Mouse (Mus musculus) liver, postnatal 0 days (tissue): ENCODE measurements around the gene Inpp5d. TPM values are rescaled to one million over a fixed set of nuclear protein-coding genes. Genes with fewer than 3 reads are reported as not detected.
A peak's percentile ranks its signal among the peaks of the same experiment; 100 is the strongest.

Source experiments
- ATAC-seq: fragments of 200-750 bp; cut with Nextera tagmentation; 2 replicates; pipeline ENCODE4 v1.8.0; 2017; ENCODE audit warnings: mild to moderate bottlenecking, moderate library complexity
- DNase-seq: peaks from one replicate; pipeline ENCODE4 v3.0.0-alpha.2; 2016
- H3K27ac ChIP-seq: fragments of 300-500 bp; sonication (generic); 2 replicates; pipeline ENCODE4 v1.5.1; 2014; ENCODE audit warnings: antibody characterized with exemption, moderate library complexity, mild to moderate bottlenecking, low read depth
- H3K27me3 ChIP-seq: fragments of 300-500 bp; sonication (generic); 2 replicates; pipeline ENCODE4 v1.6.1; 2014; ENCODE audit warnings: low read length, control low read depth, mixed read lengths; ENCODE audit not compliant: insufficient read depth
- H3K36me3 ChIP-seq: fragments of 300-500 bp; sonication (generic); replicated peaks from 2 replicates; pipeline ENCODE4 v1.6.1; 2014; ENCODE audit warnings: mild to moderate bottlenecking, control low read depth, low read length, moderate library complexity, mixed read lengths; ENCODE audit not compliant: insufficient read depth
- H3K4me1 ChIP-seq: fragments of 300-500 bp; sonication (generic); 2 replicates; pipeline ENCODE4 v1.6.1; 2014; ENCODE audit warnings: antibody characterized with exemption, mild to moderate bottlenecking, control low read depth; ENCODE audit not compliant: insufficient read depth
- H3K4me2 ChIP-seq: fragments of 300-500 bp; sonication (generic); 2 replicates; pipeline ENCODE4 v1.6.1; 2014; ENCODE audit warnings: low read depth, mild to moderate bottlenecking, low read length, moderate library complexity, mixed read lengths
- H3K4me3 ChIP-seq: fragments of 300-500 bp; sonication (generic); 2 replicates; pipeline ENCODE4 v1.5.1; 2014; ENCODE audit warnings: low read depth, low read length
- H3K9ac ChIP-seq: fragments of 300-500 bp; sonication (generic); replicated peaks from 2 replicates; pipeline ENCODE4 v1.6.1; 2014; ENCODE audit warnings: mild to moderate bottlenecking, moderate library complexity
- H3K9me3 ChIP-seq: fragments of 300-500 bp; sonication (generic); 2 replicates; pipeline ENCODE4 v1.6.1; 2016; ENCODE audit warnings: mild to moderate bottlenecking, control low read depth, low read length, mixed read lengths
- CTCF ChIP-seq: sonication (generic); IDR thresholded peaks from 2 replicates; pipeline ENCODE4 v1.5.1; 2016; ENCODE audit warnings: antibody characterized with exemption, low read depth
- EP300 ChIP-seq: IDR thresholded peaks from 2 replicates; pipeline ENCODE4 v1.6.1; 2016; ENCODE audit warnings: antibody characterized with exemption, low read depth, mild to moderate bottlenecking
- WGBS: fragments of 180-500 bp; shearing (Covaris S2); extraction: QIAGEN DNeasy Blood & Tissue Kit; methylation state at CpG from one replicate; pipeline ENCODE4 v1.1.7; 2014; ENCODE audit not compliant: insufficient replicate concordance; 5-methylcytosine and 5-hydroxymethylcytosine counted together
- polyA plus RNA-seq: library from polyadenylated mRNA; unstranded; fragments of >200 nt; fragmentation: Nextera tagmentation; extraction: Ambion mirVana; gene quantifications from 2 replicates; pipeline ENCODE4 v1.2.1, GENCODE M21; 2015

The Inpp5d gene
- polyA plus RNA-seq, 1 experiment from 2014 or later, result 13.3 TPM

DNA sequence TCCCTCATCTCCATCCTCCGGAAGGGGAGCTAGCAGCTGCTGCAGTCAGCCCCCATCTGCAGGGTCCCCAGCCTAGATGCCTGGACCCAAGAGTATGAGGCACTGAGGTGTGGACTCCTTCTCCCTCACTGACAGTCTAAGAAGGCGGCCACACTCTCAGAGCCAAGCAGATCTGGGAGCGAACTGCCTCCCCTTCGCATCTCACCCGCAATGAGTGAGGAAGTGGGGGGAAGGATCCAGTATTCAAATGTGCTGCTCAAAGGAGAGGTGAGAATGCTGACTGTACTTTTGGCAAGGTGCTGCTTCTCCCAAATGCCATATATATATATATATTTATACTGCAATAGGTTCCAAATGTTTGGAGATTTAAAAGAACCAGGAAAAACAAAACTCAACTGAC is 16.7 kb upstream of the Inpp5d start:
- DNase-seq (no peak), ATAC-seq (no peak)
- no peak overlapping the region for H3K9ac ChIP-seq
- H3K27ac ChIP-seq, result no peak overlapping the region
- H3K4me3 ChIP-seq, result no peak overlapping the region
- H3K27me3 ChIP-seq, result no peaks in the 10 kb centered on the region
- no peaks in the 10 kb centered on the region for H3K36me3 ChIP-seq
- H3K9me3 ChIP-seq, result no peaks in the 10 kb centered on the region
- TF ChIP-seq EP300, result no peak
- no peak for TF ChIP-seq CTCF
- H3K4me2 ChIP-seq, result no peak overlapping the region
- 80% methylated on average over 5 of the region's 5 CpGs for WGBS
- 0 out of 2 replicates have a peak, but pooled peaks cover 3% of the 10 kb centered on the region for H3K4me1 ChIP-seq

DNA sequence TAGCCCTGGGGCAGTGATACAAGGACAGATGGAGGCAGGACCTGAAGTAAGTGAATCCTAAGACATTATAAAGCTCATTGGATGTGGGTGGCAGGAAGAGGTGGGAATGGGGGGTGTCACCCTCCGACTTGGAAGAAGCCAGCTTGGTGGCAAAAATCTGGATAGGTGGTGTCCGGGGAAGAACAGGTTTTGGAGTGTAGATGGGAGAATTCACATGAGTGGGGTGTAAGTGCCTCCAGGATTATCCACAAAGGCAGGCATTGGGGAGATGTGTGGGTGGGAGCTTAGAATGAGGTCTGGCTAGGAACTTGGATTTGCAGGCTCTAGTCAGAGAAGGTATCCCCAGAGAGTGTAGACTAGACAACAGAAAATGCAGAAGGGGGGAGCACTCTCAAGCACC is 14.8 kb upstream of the Inpp5d start:
- Histone ChIP-seq H3K4me2 (no peak overlapping the region), H3K4me1 (0 out of 2 replicates have a peak, but pooled peaks cover 3% of the 10 kb centered on the region), H3K4me3 (no peak overlapping the region), H3K9me3 (no peaks in the 10 kb centered on the region), H3K9ac (no peak overlapping the region), H3K27ac (no peak overlapping the region), H3K36me3 (no peaks in the 10 kb centered on the region), H3K27me3 (no peaks in the 10 kb centered on the region)
- 69% methylated on average over 2 of the region's 2 CpGs for WGBS
- ATAC-seq (no peak), DNase-seq (no peak)
- TF ChIP-seq EP300 (no peak), CTCF (no peak)

GRCm38 (mm10) chr1:87607385-87608091 is 12.6 kb upstream of the Inpp5d start:
- Histone ChIP-seq H3K27ac (no peak overlapping the region), H3K4me2 (peak overlapping the region; percentile 34; the same call in 1 of the 2 replicates), H3K36me3 (no peaks in the 10 kb centered on the region), H3K9ac (no peak overlapping the region), H3K9me3 (no peaks in the 10 kb centered on the region), H3K4me1 (no peaks in the 10 kb centered on the region), H3K27me3 (no peaks in the 10 kb centered on the region), H3K4me3 (no peak overlapping the region)
- TF ChIP-seq EP300 (no peak), CTCF (no peak)
- DNase-seq (no peak), ATAC-seq (0 out of 2 replicates have a peak, but pooled peaks have one; percentile 27)
- WGBS, result 44% methylated on average over 21 of the region's 21 CpGs

DNA sequence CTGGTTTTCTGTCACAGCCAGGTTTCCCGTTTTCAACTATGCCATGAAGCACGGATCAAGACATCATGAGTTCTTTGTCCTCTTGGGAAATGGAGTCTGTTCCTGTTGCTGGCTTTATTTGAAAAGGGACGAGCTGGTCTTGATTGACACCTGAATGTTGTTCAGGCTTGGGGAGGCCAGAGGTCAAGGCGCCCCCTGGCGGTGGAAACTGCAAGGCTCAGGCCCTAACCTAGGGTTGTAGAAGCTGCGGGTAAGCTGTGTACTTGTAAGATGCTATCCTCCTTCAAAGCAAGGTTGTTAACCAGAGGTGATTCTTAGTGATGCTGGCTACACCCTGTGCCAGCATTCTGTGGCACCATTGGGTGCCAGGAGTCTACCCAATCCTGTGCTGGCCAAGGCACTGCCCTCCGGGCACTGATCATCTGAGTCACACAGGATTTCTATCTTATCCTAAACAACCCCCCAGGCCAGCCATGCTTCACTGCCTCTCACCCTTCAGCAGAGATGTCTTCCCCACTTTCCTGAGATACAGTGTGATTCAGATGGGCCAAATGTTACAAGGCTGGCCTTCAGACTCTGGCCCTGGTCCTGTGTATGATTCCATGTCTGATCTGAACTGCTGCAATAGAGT is 11.6 kb upstream of the Inpp5d start:
- Histone ChIP-seq H3K36me3 (no peaks in the 10 kb centered on the region), H3K4me3 (no peak overlapping the region), H3K9me3 (no peaks in the 10 kb centered on the region), H3K9ac (no peak overlapping the region), H3K27ac (no peak overlapping the region), H3K4me1 (no peaks in the 10 kb centered on the region), H3K4me2 (0 out of 2 replicates have a peak overlapping the region, but pooled peaks have one; percentile 22), H3K27me3 (no peaks in the 10 kb centered on the region)
- WGBS, result 28% methylated on average over 7 of the region's 7 CpGs
- DNase-seq (peak; percentile 88), ATAC-seq (peak; percentile 83)
- no peak for TF ChIP-seq EP300
- TF ChIP-seq CTCF, result peak; percentile 94

- ATAC-seq, result no peak
- no peak overlapping the region for H3K9ac ChIP-seq
- 85% methylated on average over 2 of the region's 2 CpGs for WGBS
These were observed 5.4 kb upstream of the Inpp5d start for GRCm38 (mm10) chr1:87614576-87615295.

GRCm38 (mm10) chr1:87620693-87621092 is 581 bp downstream of the Inpp5d start:
- ATAC-seq (peak; percentile 26), DNase-seq (no peak)
- H3K4me3 ChIP-seq, result peak overlapping the region; percentile 62
- peak overlapping the region; percentile 70 for H3K4me2 ChIP-seq
- TF ChIP-seq CTCF (no peak), EP300 (no peak)
- H3K27me3 ChIP-seq, result no peaks in the 10 kb centered on the region
- WGBS, result 14% methylated on average over 6 of the region's 6 CpGs
- H3K9me3 ChIP-seq, result no peaks in the 10 kb centered on the region
- peaks cover 47% of the 10 kb centered on the region for H3K4me1 ChIP-seq
- peak overlapping the region; percentile 80 for H3K9ac ChIP-seq
- peak overlapping the region; percentile 96 for H3K27ac ChIP-seq
- H3K36me3 ChIP-seq, result 0 out of 2 replicates have a peak, but pooled peaks cover 4% of the 10 kb centered on the region

More at GRCm38 (mm10) chr1:87614576-87615295, 5.4 kb upstream of the Inpp5d start:
- Histone ChIP-seq H3K4me3 (no peak overlapping the region), H3K27ac (no peak overlapping the region), H3K4me1 (peaks cover 6% of the 10 kb centered on the region; the same call in 1 of the 2 replicates), H3K4me2 (no peak overlapping the region), H3K9me3 (no peaks in the 10 kb centered on the region), H3K27me3 (no peaks in the 10 kb centered on the region), H3K36me3 (no peaks in the 10 kb centered on the region)
- TF ChIP-seq EP300 (no peak), CTCF (no peak)
- no peak for DNase-seq
